Mouse (Mus musculus) neural tube, embryonic 11.5 days (tissue): ENCODE measurements around the gene Sdad1. TPM values are rescaled to one million over a fixed set of nuclear protein-coding genes. Genes with fewer than 3 reads are reported as not detected.

ENCODE experiments used
- ATAC-seq: fragments of 200-750 bp; cut with Nextera tagmentation; 2 replicates; pipeline ENCODE4 v1.8.0; 2017; ENCODE audit warnings: moderate number of reproducible peaks, mild to moderate bottlenecking, moderate TSS enrichment, moderate library complexity; ENCODE audit not compliant: insufficient read depth, low FRiP score, low TSS enrichment
- DNase-seq: peaks from one replicate; pipeline ENCODE4 v3.0.0-alpha.2; 2015; ENCODE audit warnings: low spot score
- H3K27ac ChIP-seq: fragments of 300-500 bp; sonication (generic); 2 replicates; pipeline ENCODE4 v1.5.1; 2014; ENCODE audit warnings: low read depth, mild to moderate bottlenecking, low read length
- H3K27me3 ChIP-seq: fragments of 300-500 bp; sonication (generic); 2 replicates; pipeline ENCODE4 v1.6.1; 2014; ENCODE audit warnings: mild to moderate bottlenecking, low read length, mixed read lengths; ENCODE audit not compliant: control insufficient read depth, insufficient read depth
- H3K36me3 ChIP-seq: fragments of 300-500 bp; sonication (generic); 2 replicates; pipeline ENCODE4 v1.6.1; 2014; ENCODE audit warnings: mild to moderate bottlenecking, low read length, moderate library complexity, mixed read lengths; ENCODE audit not compliant: control insufficient read depth, insufficient read depth
- H3K4me1 ChIP-seq: fragments of 300-500 bp; sonication (generic); 2 replicates; pipeline ENCODE4 v1.6.1; 2014; ENCODE audit warnings: low read length, mixed read lengths; ENCODE audit not compliant: control insufficient read depth, insufficient read depth
- H3K4me2 ChIP-seq: fragments of 300-500 bp; sonication (generic); 2 replicates; pipeline ENCODE4 v1.6.1; 2014; ENCODE audit warnings: low read depth, mild to moderate bottlenecking, moderate library complexity
- H3K4me3 ChIP-seq: fragments of 300-500 bp; sonication (generic); 2 replicates; pipeline ENCODE4 v1.5.1; 2014; ENCODE audit warnings: low read depth, low read length
- H3K9ac ChIP-seq: fragments of 300-500 bp; sonication (generic); 2 replicates; pipeline ENCODE4 v1.6.1; 2014; ENCODE audit warnings: mild to moderate bottlenecking, low read length
- H3K9me3 ChIP-seq: fragments of 300-500 bp; sonication (generic); 2 replicates; pipeline ENCODE4 v1.6.1; 2016; ENCODE audit warnings: low read length; ENCODE audit not compliant: control insufficient read depth
- WGBS: fragments of 180-500 bp; shearing (Covaris S2); extraction: QIAGEN DNeasy Blood & Tissue Kit; methylation state at CpG from one replicate; pipeline ENCODE4 v1.1.7; 2014; 5-methylcytosine and 5-hydroxymethylcytosine counted together
- polyA plus RNA-seq: library from polyadenylated mRNA; unstranded; fragments of >200 nt; fragmentation: Nextera tagmentation; extraction: Ambion mirVana; gene quantifications from 2 replicates; pipeline ENCODE4 v1.2.1, GENCODE M21; 2014

Gene Sdad1
- polyA plus RNA-seq, 1 experiment from 2014 or later = 38.7 TPM

- Histone ChIP-seq H3K4me2 (no peak overlapping the region), H3K9ac (no peak overlapping the region), H3K9me3 (no peaks in the 10 kb centered on the region), H3K36me3 (no peaks in the 10 kb centered on the region), H3K4me1 (no peaks in the 10 kb centered on the region), H3K27me3 (no peaks in the 10 kb centered on the region), H3K27ac (no peak overlapping the region), H3K4me3 (no peak overlapping the region)
- ATAC-seq (no peak), DNase-seq (no peak)
- WGBS = 75% methylated on average over 4 of the region's 4 CpGs
These were observed 30.3 kb upstream of the Sdad1 start for GRCm38 (mm10) chr5:92340606-92341005.

GRCm38 (mm10) chr5:92336743-92337142 is 26.5 kb upstream of the Sdad1 start:
- DNase-seq (no peak), ATAC-seq (no peak)
- no peaks in the 10 kb centered on the region for H3K4me1 ChIP-seq
- H3K27me3 ChIP-seq = no peaks in the 10 kb centered on the region
- H3K9me3 ChIP-seq = no peaks in the 10 kb centered on the region
- H3K9ac ChIP-seq = no peak overlapping the region
- H3K4me3 ChIP-seq = no peak overlapping the region
- no peak overlapping the region for H3K4me2 ChIP-seq
- WGBS = 86% methylated on average over 3 of the region's 3 CpGs
- H3K36me3 ChIP-seq = no peaks in the 10 kb centered on the region
- no peak overlapping the region for H3K27ac ChIP-seq

- H3K27ac ChIP-seq = no peak overlapping the region
- 75% methylated on average over 9 of the region's 9 CpGs for WGBS
- H3K4me3 ChIP-seq = no peak overlapping the region
- no peak overlapping the region for H3K4me2 ChIP-seq
- H3K36me3 ChIP-seq = no peaks in the 10 kb centered on the region
- no peaks in the 10 kb centered on the region for H3K27me3 ChIP-seq
- ATAC-seq (no peak), DNase-seq (no peak)
- H3K9me3 ChIP-seq = no peaks in the 10 kb centered on the region
- no peaks in the 10 kb centered on the region for H3K4me1 ChIP-seq
- no peak overlapping the region for H3K9ac ChIP-seq
These were observed 22.1 kb upstream of the Sdad1 start for GRCm38 (mm10) chr5:92332359-92332840.

GRCm38 (mm10) chr5:92331635-92332338 is 21.5 kb upstream of the Sdad1 start, which contains the start of gene Art3:
Gene Art3 (plus strand): TSS chr5:92331827.
- WGBS = 96% methylated on average over 17 of the region's 17 CpGs
- H3K9ac ChIP-seq = no peak within 1 kb of the TSS
- ATAC-seq (no peak), DNase-seq (no peak)
- no peak within 1 kb of the TSS for H3K27ac ChIP-seq
- no peak within 1 kb of the TSS for H3K4me3 ChIP-seq
- no peaks in the 10 kb centered on the region for H3K27me3 ChIP-seq
- H3K36me3 ChIP-seq = no peaks in the 10 kb centered on the region
- no peak within 1 kb of the TSS for H3K4me2 ChIP-seq
- H3K4me1 ChIP-seq = no peaks in the 10 kb centered on the region
- H3K9me3 ChIP-seq = no peaks in the 10 kb centered on the region

GRCm38 (mm10) chr5:92331122-92331521 is 20.8 kb upstream of the Sdad1 start:
- Histone ChIP-seq H3K36me3 (no peaks in the 10 kb centered on the region), H3K27me3 (no peaks in the 10 kb centered on the region), H3K4me1 (no peaks in the 10 kb centered on the region), H3K27ac (no peak overlapping the region), H3K4me2 (no peak overlapping the region), H3K9ac (no peak overlapping the region), H3K4me3 (no peak overlapping the region), H3K9me3 (no peaks in the 10 kb centered on the region)
- ATAC-seq = no peak
- 90% methylated on average over 12 of the region's 12 CpGs for WGBS
- DNase-seq = no peak

- WGBS = 89% methylated on average over 7 of the region's 7 CpGs
- H3K4me3 ChIP-seq = no peak within 1 kb of the TSS
- H3K27me3 ChIP-seq = no peaks in the 10 kb centered on the region
These were observed 17.6 kb upstream of the Sdad1 start, which contains the start of gene Cxcl9 for GRCm38 (mm10) chr5:92327929-92328328. Gene Cxcl9 (minus strand): TSS chr5:92328079.

GRCm38 (mm10) chr5:92327367-92327766 is 17.1 kb upstream of the Sdad1 start:
- H3K9ac ChIP-seq = no peak overlapping the region
- 89% methylated on average over 6 of the region's 6 CpGs for WGBS
- H3K36me3 ChIP-seq = no peaks in the 10 kb centered on the region
- ATAC-seq (no peak), DNase-seq (no peak)
- H3K4me2 ChIP-seq = no peak overlapping the region
- H3K9me3 ChIP-seq = no peaks in the 10 kb centered on the region
- H3K27ac ChIP-seq = no peak overlapping the region
- H3K27me3 ChIP-seq = no peaks in the 10 kb centered on the region
- H3K4me3 ChIP-seq = no peak overlapping the region
- H3K4me1 ChIP-seq = no peaks in the 10 kb centered on the region

More at GRCm38 (mm10) chr5:92327929-92328328, 17.6 kb upstream of the Sdad1 start, which contains the start of gene Cxcl9:
- H3K27ac ChIP-seq = no peak within 1 kb of the TSS
- ATAC-seq (no peak), DNase-seq (no peak)
- H3K9ac ChIP-seq = no peak within 1 kb of the TSS
- no peaks in the 10 kb centered on the region for H3K9me3 ChIP-seq
- no peak within 1 kb of the TSS for H3K4me2 ChIP-seq
- no peaks in the 10 kb centered on the region for H3K36me3 ChIP-seq
- H3K4me1 ChIP-seq = no peaks in the 10 kb centered on the region

GRCm38 (mm10) chr5:92323264-92323663 is 13.0 kb upstream of the Sdad1 start:
- H3K27me3 ChIP-seq = no peaks in the 10 kb centered on the region
- no peaks in the 10 kb centered on the region for H3K36me3 ChIP-seq
- H3K4me1 ChIP-seq = no peaks in the 10 kb centered on the region
- DNase-seq (no peak), ATAC-seq (no peak)
- H3K9ac ChIP-seq = no peak overlapping the region
- no peak overlapping the region for H3K27ac ChIP-seq
- no peaks in the 10 kb centered on the region for H3K9me3 ChIP-seq
- 81% methylated on average over 5 of the region's 5 CpGs for WGBS
- H3K4me3 ChIP-seq = no peak overlapping the region
- H3K4me2 ChIP-seq = no peak overlapping the region

- Histone ChIP-seq H3K27me3 (no peaks in the 10 kb centered on the region), H3K27ac (no peak overlapping the region), H3K4me1 (no peaks in the 10 kb centered on the region), H3K36me3 (no peaks in the 10 kb centered on the region), H3K9me3 (no peaks in the 10 kb centered on the region), H3K4me3 (no peak overlapping the region), H3K9ac (no peak overlapping the region), H3K4me2 (no peak overlapping the region)
- DNase-seq (no peak), ATAC-seq (no peak)
- 87% methylated on average over 4 of the region's 4 CpGs for WGBS
These were observed 12.3 kb upstream of the Sdad1 start for GRCm38 (mm10) chr5:92322612-92323011.
